Mouse (Mus musculus) gastrocnemius, adult 2 months (tissue): ENCODE data around the gene Cdk5r1. TPM values are rescaled to one million over a fixed set of nuclear protein-coding genes. Genes with fewer than 3 reads are reported as not detected.

Experiments
- DNase-seq: peaks from one replicate; pipeline ENCODE4 v3.0.0; 2022
- H3K27ac ChIP-seq: fragments of 200-600 bp; 2 replicates; pipeline ENCODE4 v1.8.1; 2022; ENCODE audit warnings: mild to moderate bottlenecking
- H3K4me3 ChIP-seq: fragments of 200-600 bp; 2 replicates; pipeline ENCODE4 v1.8.1; 2022; ENCODE audit warnings: mild to moderate bottlenecking, moderate library complexity
- CTCF ChIP-seq: fragments of 200-600 bp; IDR thresholded peaks from 2 replicates; pipeline ENCODE4 v1.8.1; 2022; ENCODE audit warnings: antibody characterized with exemption, mild to moderate bottlenecking, moderate library complexity
- intact Hi-C: fragments of 180-260 bp; cut with DNase I; formaldehyde crosslinking; loops from one replicate; pipeline ENCODE4 v1.15.1; 2025
- total RNA-seq, 2 experiments: library from RNA; stranded (reverse); gene quantifications; 2 replicates each; pipeline ENCODE4 v1.2.3; 2021

Cdk5r1 gene
- total RNA-seq, 2 experiments from 2014 or later: 0.20 to 0.42 TPM

DNA sequence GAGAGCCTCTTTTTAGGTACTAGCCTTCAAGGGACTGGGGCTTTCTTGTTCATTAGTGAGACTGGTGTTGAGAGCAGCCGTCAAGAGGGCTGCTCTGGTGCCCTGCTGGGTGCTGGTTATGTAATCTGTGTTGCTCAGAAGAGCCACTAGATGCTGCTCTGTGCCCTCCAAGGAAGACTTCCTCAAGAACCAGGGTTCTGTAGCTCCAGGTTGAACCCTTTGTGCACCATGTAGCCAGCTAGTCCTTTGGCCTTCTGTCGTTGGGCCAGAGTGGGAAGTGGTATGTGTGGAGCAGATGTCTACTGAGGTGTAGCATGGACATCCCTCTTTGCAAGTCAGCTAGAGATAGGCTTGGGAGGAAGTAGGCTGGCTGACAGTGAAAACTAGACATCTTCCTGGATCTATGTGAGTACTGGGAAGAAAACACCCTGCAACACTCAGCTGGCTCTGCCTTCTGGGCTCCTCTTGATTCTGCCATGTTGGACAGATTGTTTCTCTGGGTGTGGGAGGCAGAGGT is 2.6 kb upstream of the Cdk5r1 start:
- Histone ChIP-seq H3K4me3 (no peak overlapping the region), H3K27ac (no peak overlapping the region)
- TF ChIP-seq CTCF: peak; percentile 24; the same call in 1 of the 2 replicates
- intact Hi-C loops: no loop called here
- no peak for DNase-seq

DNA sequence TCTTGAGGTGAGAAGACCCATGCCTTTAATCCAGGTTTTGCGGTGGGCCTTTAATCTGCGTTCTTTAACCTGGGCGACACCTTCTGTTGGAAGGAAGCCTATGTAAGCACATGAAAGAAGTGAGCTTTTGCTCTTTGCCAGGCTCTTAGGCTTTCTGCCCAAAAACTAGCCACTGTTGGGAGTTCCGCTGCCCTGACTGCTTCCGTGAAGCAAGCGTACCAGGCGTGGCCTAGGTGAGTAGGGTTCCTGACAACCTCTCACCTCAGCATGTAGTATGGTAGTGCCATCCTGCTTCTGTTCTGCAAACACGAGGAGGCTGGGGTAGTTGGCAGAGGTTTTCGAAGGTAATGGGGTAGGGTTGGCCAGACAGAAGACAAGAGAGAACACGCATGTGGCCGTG is 2.0 kb upstream of the Cdk5r1 start:
- intact Hi-C loops: no loop called here
- Histone ChIP-seq H3K4me3 (no peak overlapping the region), H3K27ac (no peak overlapping the region)
- no peak for TF ChIP-seq CTCF
- no peak for DNase-seq

- Histone ChIP-seq H3K4me3 (no peak overlapping the region), H3K27ac (no peak overlapping the region)
- intact Hi-C loops: no loop called here
- DNase-seq: no peak
- no peak for TF ChIP-seq CTCF
Measured at GRCm38 (mm10) chr11:80475544-80475943, 1.3 kb upstream of the Cdk5r1 start.

DNA sequence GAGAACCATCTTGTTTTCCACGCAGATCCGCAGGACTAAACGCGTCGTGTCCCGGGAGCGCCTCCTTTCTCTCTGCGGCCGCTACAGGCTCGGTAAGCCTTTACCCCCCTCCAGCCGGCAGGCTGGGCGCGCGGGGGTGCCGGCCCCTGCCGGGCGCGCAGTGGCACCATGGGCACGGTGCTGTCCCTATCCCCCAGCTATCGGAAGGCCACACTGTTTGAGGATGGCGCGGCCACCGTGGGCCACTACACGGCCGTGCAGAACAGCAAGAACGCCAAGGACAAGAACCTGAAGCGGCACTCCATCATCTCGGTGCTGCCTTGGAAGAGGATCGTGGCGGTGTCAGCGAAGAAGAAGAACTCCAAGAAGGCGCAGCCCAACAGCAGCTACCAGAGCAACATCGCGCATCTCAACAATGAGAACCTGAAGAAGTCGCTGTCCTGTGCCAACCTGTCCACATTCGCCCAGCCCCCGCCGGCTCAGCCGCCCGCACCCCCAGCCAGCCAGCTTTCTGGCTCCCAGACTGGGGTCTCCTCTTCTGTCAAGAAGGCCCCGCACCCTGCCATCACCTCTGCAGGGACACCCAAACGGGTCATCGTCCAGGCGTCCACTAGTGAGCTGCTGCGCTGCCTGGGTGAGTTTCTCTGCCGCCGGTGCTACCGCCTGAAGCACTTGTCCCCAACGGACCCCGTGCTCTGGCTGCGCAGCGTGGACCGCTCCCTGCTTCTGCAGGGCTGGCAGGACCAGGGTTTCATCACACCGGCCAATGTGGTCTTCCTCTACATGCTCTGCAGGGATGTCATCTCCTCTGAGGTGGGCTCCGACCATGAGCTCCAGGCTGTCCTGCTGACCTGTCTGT is 747 bp downstream of the Cdk5r1 start:
- peak overlapping the region; percentile 81 for H3K27ac ChIP-seq
- TF ChIP-seq CTCF: peak; percentile 2; the same call in 1 of the 2 replicates
- intact Hi-C loops: no loop called here
- peak overlapping the region; percentile 74 for H3K4me3 ChIP-seq
- DNase-seq: peak; percentile 49

DNA sequence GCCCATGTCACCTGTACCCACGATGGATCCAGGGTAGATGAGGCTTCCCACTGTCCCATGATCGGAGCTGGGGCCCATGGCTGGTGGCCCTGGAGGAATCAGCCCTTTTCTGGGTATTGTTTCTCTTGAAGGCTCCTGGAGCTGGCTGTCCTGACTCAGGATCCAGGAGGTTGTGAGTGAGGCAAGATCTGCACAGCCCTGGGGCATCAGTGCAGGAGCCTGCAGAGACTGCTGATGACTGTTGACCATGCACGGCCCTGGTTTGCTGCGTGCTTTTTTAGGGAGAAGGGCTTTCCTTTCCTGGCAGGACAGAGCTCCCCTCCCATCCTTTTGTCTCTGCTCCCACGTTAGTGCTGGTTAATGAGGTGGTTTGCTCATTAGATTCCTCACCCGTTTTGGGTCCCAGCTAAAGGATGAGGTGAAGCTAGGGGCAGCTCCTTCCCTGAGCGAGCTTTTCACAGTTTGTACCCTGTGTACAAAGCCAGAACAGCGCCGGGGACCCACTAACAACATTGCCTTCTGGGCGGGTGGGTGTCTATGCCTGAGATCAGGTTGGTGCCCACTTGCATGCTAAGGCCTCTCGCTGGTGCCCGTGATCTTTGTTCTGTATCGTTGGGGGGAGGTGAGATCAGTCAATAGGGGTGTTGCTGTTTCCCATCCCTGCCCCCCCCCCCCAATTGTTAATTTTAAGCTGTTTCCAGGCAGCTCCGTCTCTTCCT is 2.0 kb downstream of the Cdk5r1 start:
- TF ChIP-seq CTCF: no peak
- no peak for DNase-seq
- no peak overlapping the region for H3K27ac ChIP-seq
- intact Hi-C loops: no loop called here
- no peak overlapping the region for H3K4me3 ChIP-seq

DNA sequence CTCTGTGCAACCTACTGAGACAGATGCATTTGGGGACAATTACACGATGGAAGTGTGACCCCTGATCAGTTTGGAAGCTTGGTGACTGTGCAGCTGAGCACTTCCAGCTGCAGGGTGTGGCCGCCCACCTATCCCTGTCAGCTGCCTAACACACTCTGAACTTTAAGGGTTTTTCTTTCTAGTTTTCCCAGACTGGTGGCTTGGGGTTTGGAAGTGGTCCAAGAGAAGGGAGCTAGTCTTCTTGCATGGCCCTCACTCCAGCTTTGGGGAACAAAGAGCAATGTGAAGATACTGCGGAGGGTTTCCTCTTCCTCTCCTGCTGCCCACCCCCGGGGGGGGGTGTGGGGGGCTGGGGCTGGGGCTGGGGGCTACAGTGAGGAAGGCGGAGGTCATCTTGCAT is 2.6 kb downstream of the Cdk5r1 start:
- H3K27ac ChIP-seq: no peak overlapping the region
- DNase-seq: no peak
- no peak overlapping the region for H3K4me3 ChIP-seq
- intact Hi-C loops: no loop called here
- no peak for TF ChIP-seq CTCF

DNA sequence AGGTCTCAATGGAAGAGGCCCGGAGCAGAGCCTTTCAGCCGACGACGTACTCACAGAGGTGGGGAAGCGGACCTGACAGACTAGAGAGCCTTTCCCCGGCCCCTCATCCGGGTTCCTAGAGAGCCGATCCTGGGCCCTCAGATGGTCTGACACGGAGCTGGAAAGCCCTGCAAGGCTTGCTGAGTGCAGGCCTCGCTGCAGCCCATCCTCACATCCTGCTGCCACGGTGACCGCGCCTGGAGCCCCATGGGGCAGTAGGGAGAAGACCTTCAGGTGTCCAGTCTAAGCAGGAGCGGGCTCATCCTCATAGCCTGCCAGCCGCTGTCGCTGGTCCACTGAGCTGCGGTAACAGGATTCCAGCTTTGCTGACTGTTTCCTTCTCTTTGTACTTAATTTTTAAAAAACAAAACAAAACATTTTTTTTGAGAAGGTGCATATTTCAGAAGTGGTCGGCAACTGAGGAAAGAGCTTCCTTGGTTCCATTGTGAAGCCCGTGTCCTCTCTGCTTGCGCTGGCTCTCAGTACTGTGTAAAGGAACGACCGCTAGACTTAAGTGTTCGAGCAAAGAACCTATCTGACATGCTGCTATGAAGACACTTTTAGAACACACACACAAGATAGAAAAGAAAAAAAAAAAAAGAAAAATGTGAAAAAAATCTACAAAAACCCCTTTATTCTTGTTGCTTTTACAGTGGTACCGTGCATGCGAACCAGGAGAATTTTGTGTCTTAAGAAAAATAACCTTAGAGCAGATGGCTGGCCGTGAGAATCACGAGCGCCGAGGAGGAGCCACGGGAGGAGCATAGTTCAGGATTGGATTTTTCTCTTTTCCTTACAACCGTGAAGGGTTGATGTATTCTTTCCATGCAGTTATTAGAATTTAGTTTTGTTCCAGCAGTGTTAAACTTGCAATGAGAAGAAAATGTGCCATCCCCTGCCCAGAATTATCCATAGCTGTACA is 3.4 kb downstream of the Cdk5r1 start:
- no peak overlapping the region for H3K4me3 ChIP-seq
- H3K27ac ChIP-seq: no peak overlapping the region
- TF ChIP-seq CTCF: no peak
- intact Hi-C loops: no loop called here
- DNase-seq: no peak

DNA sequence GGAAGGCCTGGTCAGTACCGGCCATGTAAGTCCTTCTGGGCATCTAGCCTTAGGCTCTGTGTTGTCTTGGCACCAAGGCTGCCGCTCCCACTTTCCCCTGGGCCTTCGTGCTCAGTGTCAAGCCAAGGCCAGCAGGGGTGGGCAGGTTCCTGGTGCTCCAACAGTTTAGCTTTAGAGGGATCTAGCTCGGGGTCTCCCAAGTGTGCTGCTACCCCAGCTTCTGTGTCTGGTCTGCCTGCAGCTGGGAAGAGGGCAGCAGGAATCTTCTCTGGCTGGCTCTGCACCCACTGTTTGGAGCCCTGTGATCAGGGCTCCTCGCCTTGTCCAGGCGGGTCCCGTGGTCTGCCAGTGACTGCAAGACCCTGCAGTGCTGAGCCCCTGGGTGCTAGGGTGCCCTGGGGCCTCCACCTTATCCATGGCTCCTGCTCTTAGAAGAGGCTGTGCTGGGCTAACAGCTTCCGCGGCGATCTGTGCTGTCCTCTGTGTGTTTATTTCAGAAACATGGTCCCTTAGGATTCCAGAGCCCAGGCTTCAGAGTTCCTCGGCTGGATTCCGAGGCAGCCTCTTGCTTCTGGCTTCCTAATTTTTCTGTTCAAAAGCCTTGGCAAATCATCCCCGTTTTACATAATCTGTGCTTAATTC is 4.7 kb downstream of the Cdk5r1 start:
- no peak for TF ChIP-seq CTCF
- Histone ChIP-seq H3K4me3 (no peak overlapping the region), H3K27ac (no peak overlapping the region; the same call in 1 of the 2 replicates)
- DNase-seq: peak; percentile 16
- intact Hi-C loops: no loop called here

DNA sequence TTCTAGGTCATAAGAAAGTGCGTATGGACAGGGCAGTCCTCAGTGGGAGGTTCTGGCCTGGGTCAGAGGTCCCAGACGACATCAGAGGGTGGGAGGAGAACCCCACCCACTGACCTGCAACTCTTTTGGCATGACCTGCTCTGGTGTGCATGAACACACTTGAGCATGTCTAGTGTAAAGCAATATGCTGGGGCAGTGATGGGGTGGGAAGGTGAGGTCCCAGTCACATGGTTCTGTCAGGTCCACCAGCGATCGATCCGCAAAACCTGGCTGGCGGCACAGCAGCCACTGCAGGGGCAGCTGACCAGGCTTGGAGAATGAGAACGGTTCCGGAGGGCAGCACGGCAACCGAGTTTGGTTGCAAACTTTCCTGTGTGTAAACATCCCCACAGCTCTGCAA is 5.5 kb downstream of the Cdk5r1 start:
- intact Hi-C loops: no loop called here
- DNase-seq: no peak
- Histone ChIP-seq H3K27ac (no peak overlapping the region), H3K4me3 (no peak overlapping the region)
- no peak for TF ChIP-seq CTCF

DNA sequence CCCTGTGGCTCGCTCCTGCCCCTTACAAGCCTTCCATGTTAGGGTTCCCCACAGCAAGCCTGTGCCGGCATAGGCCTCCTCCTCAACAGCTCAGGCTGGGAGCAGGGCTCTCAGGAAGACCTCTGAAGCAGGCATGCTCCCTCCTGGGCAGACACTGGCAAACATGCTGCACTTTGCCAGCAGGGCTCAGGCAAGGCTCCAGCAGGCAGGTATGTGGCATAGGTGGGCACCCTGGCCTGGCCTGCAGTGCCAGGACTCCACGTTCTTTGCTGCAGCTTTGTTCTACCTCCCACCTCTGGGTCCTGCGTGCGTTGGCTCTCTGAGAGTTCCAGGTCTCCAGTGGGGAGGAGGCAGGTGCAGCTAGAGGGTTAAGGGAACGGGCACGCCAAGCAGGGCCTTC is 6.1 kb downstream of the Cdk5r1 start:
- intact Hi-C loops: no loop called here
- DNase-seq: no peak
- no peak overlapping the region for H3K4me3 ChIP-seq
- no peak for TF ChIP-seq CTCF
- H3K27ac ChIP-seq: no peak overlapping the region

GRCm38 (mm10) chr11:80483536-80484067 is 6.8 kb downstream of the Cdk5r1 start:
- Histone ChIP-seq H3K4me3 (no peak overlapping the region), H3K27ac (no peak overlapping the region)
- intact Hi-C loops: no loop called here
- DNase-seq: no peak
- no peak for TF ChIP-seq CTCF
